Mouse (Mus musculus) spleen, postnatal 36 days (tissue): ENCODE measurements around the gene Gucy2d.

Source experiments
- DNase-seq, 2 experiments: peaks; one replicate each; pipeline ENCODE4 v3.0.0; 2022; ENCODE audit warnings: low spot score in 2 of 2, mixed read lengths in 1 of 2

Gucy2d gene

DNA sequence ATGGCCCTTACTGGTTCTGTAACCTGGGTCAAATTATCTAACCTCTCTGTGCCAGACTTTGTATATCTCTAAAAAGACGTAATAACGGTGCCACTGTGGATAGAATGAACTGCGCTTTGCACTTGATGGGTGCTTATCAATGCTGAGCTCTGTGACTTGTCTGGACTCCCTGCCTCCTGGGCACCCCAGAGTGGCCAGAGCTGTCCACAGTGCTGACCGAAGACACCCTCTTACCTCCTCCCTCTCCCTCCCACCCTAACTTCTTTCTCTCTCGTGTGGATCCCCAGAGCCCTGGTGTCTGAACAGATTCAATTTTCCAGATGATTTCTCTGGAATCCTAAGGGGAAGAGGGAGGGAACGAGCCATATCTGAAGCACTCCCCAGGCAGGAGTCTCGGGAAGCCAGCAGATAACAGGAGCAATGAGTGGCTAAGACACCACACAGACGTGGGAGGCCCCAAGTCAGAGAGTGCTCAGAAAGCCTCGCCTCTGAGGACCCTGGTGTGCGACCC is at the start of gene Gucy2d:
Gene Gucy2d (plus strand): TSS at position 461 of the 511 bp plus-strand sequence.
- DNase-seq: no peak

GRCm38 (mm10) chr7:98390486-98390885 is 49.7 kb upstream of the Gucy2d start:
- DNase-seq: no peak

DNA sequence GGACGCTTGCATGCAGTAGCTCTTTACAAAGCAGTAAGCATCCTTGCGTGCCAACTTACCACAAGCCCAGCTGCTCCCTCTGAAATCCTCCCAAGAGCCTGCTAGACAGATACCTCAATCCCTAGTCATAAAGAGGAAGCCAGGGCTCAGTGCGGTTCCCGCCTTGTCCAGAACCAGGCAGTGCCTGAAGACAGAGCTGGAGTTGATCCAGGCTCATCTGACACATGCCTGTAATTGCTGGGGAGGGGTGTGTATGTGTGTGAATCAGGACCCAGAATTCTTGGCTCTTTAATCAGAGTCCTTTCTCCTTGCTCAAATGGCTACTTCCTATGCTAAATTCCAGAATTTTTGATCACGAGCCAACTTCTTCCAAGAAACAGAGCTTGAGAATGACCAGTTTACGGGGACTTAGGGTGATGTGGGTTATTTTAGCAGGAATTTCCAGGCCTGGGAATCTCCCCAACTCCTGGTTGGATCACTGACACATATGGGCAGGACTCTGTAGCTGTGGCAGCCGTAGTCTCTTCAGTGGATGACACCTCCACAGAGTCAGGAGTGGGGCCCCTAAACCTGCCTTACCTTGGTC is 48.8 kb upstream of the Gucy2d start:
- DNase-seq: no peak

DNA sequence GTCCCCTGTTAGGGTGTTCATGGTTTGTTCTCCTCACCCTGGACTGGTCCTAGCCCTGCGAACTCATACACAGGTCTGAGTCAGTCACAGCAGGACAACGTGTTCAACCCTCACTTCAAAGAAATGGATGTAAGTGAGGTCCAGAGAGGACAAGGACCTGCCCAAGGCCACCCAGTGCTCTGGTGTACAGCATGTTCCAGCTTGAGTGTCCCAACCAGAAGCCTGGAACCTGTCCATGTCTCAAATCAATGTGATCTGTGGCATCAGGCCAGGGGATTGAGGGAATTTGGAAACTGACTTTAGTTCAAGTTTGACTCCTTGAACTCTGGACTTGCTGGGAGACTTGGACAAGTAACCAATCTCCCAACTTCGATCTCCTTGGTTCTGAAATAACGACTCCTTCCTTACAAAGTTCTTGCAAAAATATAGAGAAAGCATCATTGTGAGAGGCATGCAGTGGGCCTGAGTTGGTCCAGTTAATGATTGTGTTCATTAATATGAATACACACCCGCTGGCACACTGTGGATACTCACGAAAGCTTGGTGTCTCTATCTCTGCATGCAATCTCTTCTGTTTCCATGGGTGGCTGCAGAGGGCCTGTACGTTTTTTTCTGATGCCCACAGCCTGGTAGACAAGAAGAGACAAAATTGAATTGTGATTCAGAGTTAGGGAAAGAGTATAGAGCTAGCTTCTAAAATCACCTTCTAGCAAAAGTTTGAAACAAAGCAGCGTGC is 47.6 kb upstream of the Gucy2d start:
- no peak for DNase-seq

- DNase-seq: no peak
Observed at GRCm38 (mm10) chr7:98402582-98403574, 37.3 kb upstream of the Gucy2d start.

- DNase-seq: no peak
Observed at GRCm38 (mm10) chr7:98403996-98404395, 36.2 kb upstream of the Gucy2d start.

- no peak for DNase-seq
Observed at GRCm38 (mm10) chr7:98407615-98408014, 32.6 kb upstream of the Gucy2d start.

GRCm38 (mm10) chr7:98413115-98413514 is 27.1 kb upstream of the Gucy2d start:
- DNase-seq: no peak

DNA sequence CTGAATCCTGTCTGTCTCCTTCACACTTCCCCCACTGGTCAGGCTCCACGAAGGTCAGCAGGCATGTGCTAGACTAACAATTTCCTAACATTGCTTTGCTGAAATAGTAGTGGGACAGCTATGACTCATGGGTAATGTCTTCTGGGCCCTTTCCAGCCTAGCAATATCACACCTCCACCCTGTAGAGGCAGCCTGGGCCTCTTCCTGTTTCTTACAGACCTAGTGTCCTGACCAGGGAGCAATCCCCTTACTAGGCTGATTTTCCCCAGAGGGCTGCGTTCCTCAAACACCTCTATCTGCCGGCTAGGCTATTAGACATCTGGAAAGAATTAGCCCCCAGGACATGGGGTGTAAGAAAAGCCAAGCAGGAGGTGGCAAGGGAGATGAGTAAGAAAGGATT is 24.7 kb upstream of the Gucy2d start:
- DNase-seq: no peak

DNA sequence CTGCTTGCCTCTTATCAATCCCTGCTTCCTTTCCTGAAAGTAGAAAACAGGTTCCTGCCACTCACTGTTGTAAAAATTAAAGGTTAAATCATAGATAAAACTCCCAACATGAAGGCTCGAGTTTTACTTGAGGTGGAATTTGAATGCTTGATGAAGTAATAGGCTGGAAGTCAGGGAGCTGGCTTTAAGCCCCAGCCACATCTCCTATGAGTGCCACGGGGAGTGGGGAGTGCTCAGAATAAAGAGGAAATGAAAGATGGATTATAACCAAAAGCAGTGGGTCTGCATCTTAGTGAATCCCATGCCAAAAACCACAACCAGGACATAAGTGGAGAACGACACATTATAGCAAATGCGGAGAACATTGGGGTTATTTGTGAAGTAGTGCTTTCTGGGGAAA is 24.2 kb upstream of the Gucy2d start:
- DNase-seq: no peak

DNA sequence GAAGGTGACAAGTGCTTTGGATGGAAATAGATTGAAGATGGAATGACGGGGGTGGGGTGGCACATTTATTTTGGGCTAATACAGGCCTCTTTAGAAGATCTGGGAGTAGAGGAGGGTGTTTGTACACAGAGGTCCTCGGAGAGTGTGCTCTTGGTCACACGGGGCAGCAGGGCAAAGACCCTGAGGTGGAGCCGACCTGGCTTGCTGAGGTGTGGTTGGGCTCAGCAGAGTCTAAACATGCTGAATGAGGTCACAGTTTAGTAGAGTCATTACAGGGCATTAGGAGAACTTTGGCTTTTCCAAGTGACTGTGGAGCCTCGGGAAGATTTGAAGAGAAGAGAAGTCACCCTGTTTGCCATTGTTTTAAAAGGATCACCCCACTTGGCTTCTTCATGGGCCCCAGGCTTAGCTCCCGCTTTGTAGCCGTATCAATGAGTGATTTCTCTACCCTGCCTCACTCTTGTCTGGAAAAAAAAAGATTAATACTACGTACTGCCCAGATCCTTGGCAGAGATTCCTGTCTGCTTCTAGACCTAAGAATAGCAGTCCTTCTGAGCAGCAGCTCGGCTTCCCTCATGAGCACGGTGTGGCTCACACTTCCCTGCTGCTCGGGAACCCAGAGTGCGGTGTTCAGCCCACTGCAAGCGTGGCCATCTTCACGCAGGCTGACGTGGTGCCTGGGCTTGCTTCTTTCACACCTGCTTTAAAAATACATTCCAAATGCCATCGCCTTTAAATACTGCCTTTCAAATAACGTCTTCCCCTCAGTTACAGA is 22.0 kb upstream of the Gucy2d start:
- no peak for DNase-seq

DNA sequence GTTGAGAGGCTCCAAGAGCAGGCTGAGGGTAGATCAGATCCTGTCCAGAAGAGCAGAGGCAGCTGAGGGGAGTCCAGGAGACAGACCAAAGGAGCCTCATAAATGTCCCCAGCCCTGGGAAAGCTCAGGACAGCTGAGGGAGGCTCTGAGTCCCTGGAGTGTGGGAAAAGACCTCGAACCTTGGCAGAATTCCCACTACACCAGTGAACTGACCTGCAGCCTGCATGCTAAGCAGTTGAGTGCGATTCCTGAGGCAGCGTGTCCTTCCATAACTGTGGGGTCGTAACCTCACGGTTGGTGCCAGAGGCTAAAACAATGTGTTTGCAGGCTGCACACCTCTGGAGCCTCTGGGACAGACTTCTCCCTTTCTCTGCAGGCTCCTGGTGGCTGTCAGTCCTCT is 20.9 kb upstream of the Gucy2d start:
- no peak for DNase-seq

GRCm38 (mm10) chr7:98423546-98423945 is 16.7 kb upstream of the Gucy2d start:
- no peak for DNase-seq

GRCm38 (mm10) chr7:98424396-98424795 is 15.8 kb upstream of the Gucy2d start:
- no peak for DNase-seq

DNA sequence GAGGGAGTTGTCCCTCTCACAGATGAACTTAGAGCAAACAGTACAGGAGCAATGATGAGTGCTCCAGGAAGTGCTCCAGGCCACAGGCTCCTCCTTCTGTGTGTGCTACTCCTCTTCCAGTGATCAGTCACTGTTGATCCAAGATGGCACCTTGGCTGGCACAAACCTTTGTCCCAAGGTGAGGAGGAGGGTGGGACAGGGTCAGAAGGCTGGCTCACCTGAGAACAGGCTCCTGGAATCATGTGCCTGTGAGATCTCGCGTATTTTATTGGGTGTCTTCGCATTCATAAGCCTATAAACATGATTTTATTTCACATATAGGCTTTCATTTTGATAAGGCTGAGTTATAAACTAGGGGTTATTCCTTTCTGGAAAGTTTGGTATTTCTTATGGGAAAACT is 14.7 kb upstream of the Gucy2d start:
- no peak for DNase-seq

GRCm38 (mm10) chr7:98426641-98427040 is 13.6 kb upstream of the Gucy2d start:
- DNase-seq: no peak

GRCm38 (mm10) chr7:98427115-98427835 is 12.9 kb upstream of the Gucy2d start:
- no peak for DNase-seq

- DNase-seq: no peak
Observed at GRCm38 (mm10) chr7:98429579-98429978, 10.6 kb upstream of the Gucy2d start.

GRCm38 (mm10) chr7:98430785-98431184 is 9.4 kb upstream of the Gucy2d start:
- DNase-seq: no peak

GRCm38 (mm10) chr7:98437629-98438028 is 2.6 kb upstream of the Gucy2d start:
- no peak for DNase-seq

DNA sequence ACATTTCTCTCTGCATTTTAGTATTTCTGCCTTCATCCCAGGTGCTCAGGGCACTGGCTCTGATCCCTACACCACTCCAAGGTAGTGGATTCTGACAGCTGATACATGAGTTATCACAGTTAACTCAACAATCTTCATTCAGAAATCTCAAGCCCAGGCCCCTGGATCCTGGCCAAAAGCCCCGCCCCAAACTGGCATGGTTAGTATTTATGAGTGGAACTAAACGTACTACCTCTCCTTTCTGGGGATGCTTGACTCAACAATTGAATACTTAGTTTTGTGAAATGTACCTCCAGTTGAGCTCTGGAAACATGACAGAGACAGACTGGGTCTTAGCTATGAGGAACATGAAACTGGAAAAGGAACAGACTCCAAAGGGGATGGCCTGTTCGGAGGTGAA is 6.7 kb downstream of the Gucy2d start:
- DNase-seq: no peak
